ENCODE assay signal across 13 mouse cellular contexts in genomic region chr5:24342966-24343365, GRCm38 (mm10). TPM values are rescaled to one million over a fixed set of nuclear protein-coding genes. Genes with fewer than 3 reads are reported as not detected.
DNase-seq lines count a peak whose midpoint lies in the region; ATAC-seq and TF ChIP-seq lines count a peak whose summit lies in the region.
"Had no signal": no experiment of that assay in that cellular context is flagged by ENCODE, and none has a peak within 500 bp of the region (broad histone marks: within the 10 kb centered on the region; RNA-seq: fewer than 3 reads in every experiment).

No protein-coding gene starts in this region.

- no peak overlapping the region for H3K4me2 ChIP-seq in heart, embryonic 11.5 days
- no peak overlapping the region; the same call in 1 of the 2 replicates for H3K4me2 ChIP-seq in stomach, embryonic 14.5 days (replicated peaks; ENCODE audit: low read depth, low read length)
- H3K4me2 ChIP-seq in stomach, postnatal 0 days (replicated peaks; ENCODE audit: low read depth): no peak overlapping the region

- ATAC-seq in heart, embryonic 11.5 days (replicated peaks; ENCODE audit: insufficient number of reproducible peaks, low FRiP score, low TSS enrichment): no peak
- ATAC-seq in stomach, embryonic 14.5 days (ENCODE audit: insufficient number of reproducible peaks, insufficient read depth, low FRiP score, low read depth): no peak
- no peak for ATAC-seq in stomach, postnatal 0 days (ENCODE audit: low FRiP score, low TSS enrichment)
- ATAC-seq: Patski had no signal

- peak overlapping the region; percentile 57 for H3K27ac ChIP-seq in heart, embryonic 11.5 days (ENCODE audit: low read depth, low read length)
- H3K27ac ChIP-seq in stomach, embryonic 14.5 days (ENCODE audit: low read length): peak overlapping the region; percentile 90
- H3K27ac ChIP-seq in stomach, postnatal 0 days (replicated peaks): no peak overlapping the region
- H3K27ac ChIP-seq in limb, embryonic 10.5 days: peak overlapping the region; percentile 12; the same call in 1 of the 2 replicates
- no peak overlapping the region; the same call in 1 of the 2 replicates for H3K27ac ChIP-seq in thymus, adult 2 months (ENCODE audit: control insufficient read depth, insufficient read depth, low read length)

- H3K4me1 ChIP-seq in heart, embryonic 11.5 days (ENCODE audit: control insufficient read depth, insufficient read depth, low read length): peaks cover 79% of the 10 kb centered on the region
- H3K4me1 ChIP-seq in stomach, embryonic 14.5 days (ENCODE audit: control insufficient read depth, insufficient read depth, low read length): peaks cover 47% of the 10 kb centered on the region
- peaks cover 4% of the 10 kb centered on the region for H3K4me1 ChIP-seq in stomach, postnatal 0 days (replicated peaks; ENCODE audit: control insufficient read depth, insufficient read depth)
- H3K4me1 ChIP-seq in limb, embryonic 10.5 days: peaks cover 47% of the 10 kb centered on the region
- H3K4me1 ChIP-seq in thymus, adult 2 months (replicated peaks; ENCODE audit: control insufficient read depth, insufficient read depth, low read length): peaks cover 49% of the 10 kb centered on the region

- peaks cover 4% of the 10 kb centered on the region for H3K36me3 ChIP-seq in heart, embryonic 11.5 days (ENCODE audit: control insufficient read depth, insufficient read depth, low read length)
- no peaks in the 10 kb centered on the region for H3K36me3 ChIP-seq in stomach, embryonic 14.5 days (ENCODE audit: control insufficient read depth, insufficient read depth, low read length)
- no peaks in the 10 kb centered on the region for H3K36me3 ChIP-seq in stomach, postnatal 0 days (ENCODE audit: control insufficient read depth, insufficient read depth, low read length)
- H3K36me3 ChIP-seq in limb, embryonic 10.5 days: peaks cover 5% of the 10 kb centered on the region; the same call in 1 of the 2 replicates
- no peaks in the 10 kb centered on the region for H3K36me3 ChIP-seq in thymus, adult 2 months (ENCODE audit: control insufficient read depth, insufficient read depth, low read length)

- no peak for TF ChIP-seq POLR2A in thymus, adult 2 months (IDR thresholded peaks at IDR 0.05; ENCODE audit: control insufficient read depth, extremely low read depth, insufficient read depth, low read length, poor library complexity)

- H3K4me3 ChIP-seq in heart, embryonic 11.5 days (ENCODE audit: low read depth, low read length): no peak overlapping the region
- no peak overlapping the region for H3K4me3 ChIP-seq in stomach, embryonic 14.5 days (ENCODE audit: low read depth, low read length)
- no peak overlapping the region for H3K4me3 ChIP-seq in stomach, postnatal 0 days (ENCODE audit: low read depth, low read length)
- H3K4me3 ChIP-seq in limb, embryonic 10.5 days: no peak overlapping the region
- H3K4me3 ChIP-seq in thymus, adult 2 months (ENCODE audit: control insufficient read depth, insufficient read depth, low read length): no peak overlapping the region

- H3K27me3 ChIP-seq in heart, embryonic 11.5 days (ENCODE audit: control insufficient read depth, insufficient read depth, low read length): no peaks in the 10 kb centered on the region
- no peaks in the 10 kb centered on the region for H3K27me3 ChIP-seq in stomach, embryonic 14.5 days (ENCODE audit: control insufficient read depth, insufficient read depth, low read length)
- H3K27me3 ChIP-seq in stomach, postnatal 0 days (ENCODE audit: control insufficient read depth, insufficient read depth, low read length): no peaks in the 10 kb centered on the region
- H3K27me3 ChIP-seq in limb, embryonic 10.5 days (ENCODE audit: low read depth, poor library complexity, severe bottlenecking): peaks cover 39% of the 10 kb centered on the region
- no peaks in the 10 kb centered on the region for H3K27me3 ChIP-seq in thymus, adult 2 months (ENCODE audit: control insufficient read depth, insufficient read depth, low read length)

- 35% methylated on average over 8 of the region's 8 CpGs for WGBS in heart, embryonic 11.5 days (ENCODE audit: insufficient replicate concordance)
- WGBS in stomach, embryonic 14.5 days: 32% methylated on average over 8 of the region's 8 CpGs
- 38% methylated on average over 8 of the region's 8 CpGs for WGBS in stomach, postnatal 0 days
- WGBS in limb, embryonic 10.5 days: 67% methylated on average over 8 of the region's 8 CpGs
- 95% methylated on average over 8 of the region's 8 CpGs for WGBS in thymus, adult 2 months

- no peaks in the 10 kb centered on the region for H3K9me3 ChIP-seq in heart, embryonic 11.5 days (replicated peaks; ENCODE audit: control insufficient read depth, low read length)
- no peaks in the 10 kb centered on the region for H3K9me3 ChIP-seq in stomach, embryonic 14.5 days (ENCODE audit: control insufficient read depth, low read depth, low read length)
- H3K9me3 ChIP-seq in stomach, postnatal 0 days (ENCODE audit: control insufficient read depth, low read length): no peaks in the 10 kb centered on the region
- H3K9me3 ChIP-seq in limb, embryonic 10.5 days (replicated peaks): no peaks in the 10 kb centered on the region

- no peak for DNase-seq in heart, adult 9 months (ENCODE audit: low spot score in 2 of 2)
- DNase-seq in stomach, postnatal 0 days (ENCODE audit: low spot score): no peak
- DNase-seq in limb, embryonic 10.5 days (ENCODE audit: low spot score): no peak
- DNase-seq in thymus, adult 2 months: no peak
- DNase-seq in kidney, adult 9 months: no peak
- no peak for DNase-seq in spleen, adult 12 weeks (ENCODE audit: low spot score)
- DNase-seq: adrenal gland, adult 8-10 months; gastrocnemius, postnatal 14 days; layer of hippocampus, adult 9-11 months; lung, postnatal 10 days had no signal

- no peak for TF ChIP-seq EP300 in stomach, postnatal 0 days (optimal IDR thresholded peaks at IDR 0.05)

- H3K9ac ChIP-seq in heart, embryonic 11.5 days (ENCODE audit: low read depth, low read length): no peak overlapping the region
- H3K9ac ChIP-seq in stomach, embryonic 14.5 days (replicated peaks; ENCODE audit: low read depth, low read length): no peak overlapping the region
- no peak overlapping the region for H3K9ac ChIP-seq in stomach, postnatal 0 days (ENCODE audit: low read length)

- no peak for TF ChIP-seq CTCF in stomach, postnatal 0 days (IDR thresholded peaks at IDR 0.05; ENCODE audit: low read depth)
- TF ChIP-seq CTCF in thymus, adult 2 months (IDR thresholded peaks at IDR 0.05; ENCODE audit: borderline replicate concordance, control insufficient read depth, extremely low read depth, insufficient read depth, low read length, poor library complexity): no peak

RNA-seq across cellular contexts. Expression of gene Kcnh2, which starts 8.4 kb away (rescaled TPM):
- 19.4 and 20.8 TPM in 2 replicates for polyA plus RNA-seq in heart, embryonic 11.5 days (2014; fragmentation: Nextera tagmentation; extraction: Ambion mirVana)
- 8.9 and 9.8 TPM in 2 replicates for polyA plus RNA-seq in stomach, embryonic 14.5 days (2014; fragmentation: Nextera tagmentation; extraction: Ambion mirVana)
- 3.7 and 3.8 TPM in 2 replicates for polyA plus RNA-seq in stomach, postnatal 0 days (2015; fragmentation: Nextera tagmentation; extraction: Ambion mirVana)
- polyA plus RNA-seq in limb, embryonic 10.5 days (2016; fragmentation: Nextera tagmentation; extraction: Ambion mirVana): 15.0 and 19.3 TPM in 2 replicates
- polyA plus RNA-seq in thymus, adult 2 months (2012; rRNA removed): 187 and 196 TPM in 2 replicates

RNA-seq across cellular contexts. Expression of gene Nos3, which starts 21.6 kb away (rescaled TPM):
- polyA plus RNA-seq in heart, embryonic 11.5 days (2014; fragmentation: Nextera tagmentation; extraction: Ambion mirVana): 21.5 and 30.4 TPM in 2 replicates
- polyA plus RNA-seq in stomach, embryonic 14.5 days (2014; fragmentation: Nextera tagmentation; extraction: Ambion mirVana): 4.6 and 4.9 TPM in 2 replicates
- 3.1 and 3.2 TPM in 2 replicates for polyA plus RNA-seq in stomach, postnatal 0 days (2015; fragmentation: Nextera tagmentation; extraction: Ambion mirVana)
- polyA plus RNA-seq in limb, embryonic 10.5 days (2016; fragmentation: Nextera tagmentation; extraction: Ambion mirVana): 8.4 and 8.9 TPM in 2 replicates
- 3.7 and 5.7 TPM in 2 replicates for polyA plus RNA-seq in thymus, adult 2 months (2012; rRNA removed)

RNA-seq across cellular contexts. Expression of gene Atg9b, which starts 49.0 kb away (rescaled TPM):
- polyA plus RNA-seq in heart, embryonic 11.5 days (2014; fragmentation: Nextera tagmentation; extraction: Ambion mirVana): 0.49 and 1.5 TPM in 2 replicates
- 0.57 and 0.68 TPM in 2 replicates for polyA plus RNA-seq in stomach, embryonic 14.5 days (2014; fragmentation: Nextera tagmentation; extraction: Ambion mirVana)
- 4.1 and 5.8 TPM in 2 replicates for polyA plus RNA-seq in stomach, postnatal 0 days (2015; fragmentation: Nextera tagmentation; extraction: Ambion mirVana)
- 1.4 and 2.1 TPM in 2 replicates for polyA plus RNA-seq in limb, embryonic 10.5 days (2016; fragmentation: Nextera tagmentation; extraction: Ambion mirVana)
- 6.8 and 8.1 TPM in 2 replicates for polyA plus RNA-seq in thymus, adult 2 months (2012; rRNA removed)

RNA-seq across cellular contexts. Expression of gene Abcb8, which starts 50.5 kb away (rescaled TPM):
- polyA plus RNA-seq in heart, embryonic 11.5 days (2014; fragmentation: Nextera tagmentation; extraction: Ambion mirVana): 44.6 and 53.1 TPM in 2 replicates
- 46.2 and 52.5 TPM in 2 replicates for polyA plus RNA-seq in stomach, embryonic 14.5 days (2014; fragmentation: Nextera tagmentation; extraction: Ambion mirVana)
- polyA plus RNA-seq in stomach, postnatal 0 days (2015; fragmentation: Nextera tagmentation; extraction: Ambion mirVana): 29.3 and 30.2 TPM in 2 replicates
- 56.6 and 56.7 TPM in 2 replicates for polyA plus RNA-seq in limb, embryonic 10.5 days (2016; fragmentation: Nextera tagmentation; extraction: Ambion mirVana)
- polyA plus RNA-seq in thymus, adult 2 months (2012; rRNA removed): 78.2 and 85.0 TPM in 2 replicates

Comparison
In these comparisons a context has a peak if more than half of its experiments do, and no peak if none do; other contexts are left out.
1. H3K27ac ChIP-seq: peak in heart, embryonic 11.5 days (single experiment), stomach, embryonic 14.5 days (single experiment) and limb, embryonic 10.5 days (single experiment); none in stomach, postnatal 0 days (single experiment) and thymus, adult 2 months (single experiment).